Mouse (Mus musculus): ENCODE measurements at regions not wholly inside any gene's neighbourhood (a gene's known extent, or its start where the extent isn't known, plus 50 kb on each side); places are given as distances from the start of the nearest gene placed in this dataset.

DNA sequence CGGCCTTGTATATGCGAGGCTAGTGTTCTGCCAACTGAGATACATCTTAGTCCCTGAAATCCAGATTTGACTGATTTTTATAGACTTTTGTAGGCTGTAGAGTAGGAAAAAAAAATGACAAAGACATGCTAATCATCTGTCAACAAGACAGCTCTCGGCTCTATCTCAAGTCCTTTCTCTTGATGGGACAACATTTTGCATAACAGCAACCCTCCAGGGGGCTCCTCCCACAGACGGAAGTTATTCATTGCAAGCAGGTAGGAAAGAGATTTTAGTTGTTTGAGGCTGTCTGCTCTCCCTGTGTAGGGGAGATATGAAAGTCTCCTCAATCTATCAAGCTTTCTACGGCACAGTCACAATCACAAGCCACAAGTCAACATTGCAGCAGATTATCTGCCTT lies 159.8 kb upstream of the Ptbp2 start:
- TF ChIP-seq CTCF (IDR thresholded peaks at IDR 0.05; ENCODE audit: borderline replicate concordance, extremely low read depth, insufficient read depth, insufficient read length), result no peak
- no peak for TF ChIP-seq POLR2A (IDR thresholded peaks at IDR 0.05; ENCODE audit: borderline replicate concordance, extremely low read depth, insufficient read depth, insufficient read length, poor library complexity, severe bottlenecking)

Data from brain, embryonic 14.5 days (tissue).